Mouse (Mus musculus) splenic B cell, adult 2 months (primary cell): Measurements from ENCODE around the gene Zfp444.
A peak's percentile ranks its signal among the peaks of the same experiment; 100 is the strongest.
"Not testable (repeated sequence)": the region's sequence is repeated elsewhere in the genome, so short reads cannot be mapped to it uniquely, and the experiment has no call there.

Experiments used
- DNase-seq: peaks from one replicate; pipeline ENCODE4 v3.0.0-alpha.2; 2011; ENCODE audit warnings: low read depth, low spot score
- H3K27me3 ChIP-seq: 2 replicates; pipeline ENCODE4 v1.6.1; 2012; ENCODE audit warnings: mild to moderate bottlenecking, low read length, moderate library complexity, mixed read lengths; ENCODE audit not compliant: control insufficient read depth, poor library complexity, insufficient read depth, severe bottlenecking
- H3K36me3 ChIP-seq: 2 replicates; pipeline ENCODE4 v1.6.1; 2012; ENCODE audit warnings: mild to moderate bottlenecking, low read length, moderate library complexity, mixed read lengths; ENCODE audit not compliant: control insufficient read depth, poor library complexity, insufficient read depth, severe bottlenecking

Gene Zfp444

GRCm38 (mm10) chr7:6174365-6174987 is 2.5 kb downstream of the Zfp444 start:
- not testable (repeated sequence) for H3K36me3 ChIP-seq, H3K27me3 ChIP-seq
- DNase-seq: peak; percentile 52

GRCm38 (mm10) chr7:6179013-6179412 is 7.0 kb downstream of the Zfp444 start:
- Histone ChIP-seq H3K27me3 (no peaks in the 10 kb centered on the region), H3K36me3 (0 out of 2 replicates have a peak, but pooled peaks cover 2% of the 10 kb centered on the region)
- DNase-seq: no peak

DNA sequence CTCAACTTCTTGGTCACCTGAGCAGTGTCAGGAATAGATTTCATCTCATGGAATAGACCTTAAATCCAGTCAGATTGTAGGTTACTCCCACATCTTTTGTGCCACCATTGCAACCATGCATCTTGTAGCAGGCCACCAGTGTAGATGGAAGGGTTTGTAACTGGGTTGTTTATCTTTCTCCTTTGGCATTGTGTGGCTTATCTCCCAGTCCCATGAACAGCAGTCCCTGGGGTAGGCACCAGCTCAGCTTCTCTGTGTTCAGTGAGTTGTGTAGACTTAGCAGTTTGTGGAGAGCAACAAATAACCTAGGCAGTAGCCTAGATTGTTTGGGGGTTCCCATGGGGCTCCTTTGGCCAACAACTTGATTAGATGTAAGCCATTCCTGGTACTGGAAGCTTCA is 10.9 kb downstream of the Zfp444 start:
- Histone ChIP-seq H3K27me3 (no peaks in the 10 kb centered on the region), H3K36me3 (peaks cover 2% of the 10 kb centered on the region; the same call in 1 of the 2 replicates)
- DNase-seq: no peak

GRCm38 (mm10) chr7:6183802-6184201 is 11.8 kb downstream of the Zfp444 start:
- no peak for DNase-seq
- Histone ChIP-seq H3K36me3 (no peaks in the 10 kb centered on the region; the same call in 1 of the 2 replicates), H3K27me3 (no peaks in the 10 kb centered on the region)

GRCm38 (mm10) chr7:6184521-6184920 is 12.5 kb downstream of the Zfp444 start:
- Histone ChIP-seq H3K27me3 (no peaks in the 10 kb centered on the region), H3K36me3 (peaks cover 3% of the 10 kb centered on the region)
- DNase-seq: no peak

GRCm38 (mm10) chr7:6185391-6185790 is 13.4 kb downstream of the Zfp444 start:
- no peak for DNase-seq
- H3K27me3 ChIP-seq: no peaks in the 10 kb centered on the region
- H3K36me3 ChIP-seq: peaks cover 3% of the 10 kb centered on the region

DNA sequence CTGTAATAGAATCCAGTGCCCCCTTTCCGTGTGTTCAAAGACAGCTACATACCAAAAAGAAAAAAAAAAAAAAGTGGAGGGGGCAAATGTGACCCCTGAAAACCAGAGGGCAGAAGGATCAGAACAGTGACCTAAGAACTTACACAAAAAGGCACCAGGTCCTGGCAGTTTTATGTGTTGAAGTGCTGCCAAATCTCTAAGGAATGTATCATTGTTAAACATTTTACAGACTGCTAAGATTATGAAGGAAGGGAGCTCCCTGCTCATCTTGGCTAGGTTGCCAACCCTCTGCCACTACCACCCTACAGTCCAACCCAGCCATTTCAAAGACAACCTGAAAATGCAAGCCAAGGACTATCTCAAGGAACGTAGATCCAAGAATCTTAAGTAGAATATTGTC is 14.2 kb downstream of the Zfp444 start:
- no peaks in the 10 kb centered on the region for H3K27me3 ChIP-seq
- DNase-seq: no peak
- H3K36me3 ChIP-seq: peaks cover 3% of the 10 kb centered on the region

GRCm38 (mm10) chr7:6186756-6187155 is 14.7 kb downstream of the Zfp444 start:
- Histone ChIP-seq H3K27me3 (no peaks in the 10 kb centered on the region), H3K36me3 (peaks cover 3% of the 10 kb centered on the region)
- no peak for DNase-seq

DNA sequence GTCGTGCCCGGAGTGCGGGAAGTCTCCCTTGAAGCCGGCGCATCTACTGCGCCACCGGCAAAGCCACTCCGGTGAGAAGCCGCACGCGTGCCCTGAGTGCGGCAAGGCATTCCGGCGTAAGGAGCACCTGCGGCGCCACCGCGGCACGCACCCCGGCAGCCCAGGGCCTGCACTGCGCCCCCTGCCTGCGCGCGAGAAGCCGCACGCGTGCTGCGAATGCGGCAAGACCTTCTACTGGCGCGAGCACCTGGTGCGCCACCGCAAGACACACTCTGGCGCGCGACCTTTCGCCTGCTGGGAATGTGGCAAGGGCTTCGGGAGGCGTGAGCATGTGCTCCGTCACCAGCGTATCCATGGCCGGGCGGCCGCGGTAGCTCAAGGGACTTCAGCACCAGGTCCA is 17.5 kb downstream of the Zfp444 start:
- Histone ChIP-seq H3K27me3 (no peaks in the 10 kb centered on the region), H3K36me3 (peaks cover 3% of the 10 kb centered on the region)
- no peak for DNase-seq

GRCm38 (mm10) chr7:6191376-6191775 is 19.4 kb downstream of the Zfp444 start:
- Histone ChIP-seq H3K36me3 (peaks cover 3% of the 10 kb centered on the region; the same call in 1 of the 2 replicates), H3K27me3 (no peaks in the 10 kb centered on the region)
- DNase-seq: peak; percentile 86

DNA sequence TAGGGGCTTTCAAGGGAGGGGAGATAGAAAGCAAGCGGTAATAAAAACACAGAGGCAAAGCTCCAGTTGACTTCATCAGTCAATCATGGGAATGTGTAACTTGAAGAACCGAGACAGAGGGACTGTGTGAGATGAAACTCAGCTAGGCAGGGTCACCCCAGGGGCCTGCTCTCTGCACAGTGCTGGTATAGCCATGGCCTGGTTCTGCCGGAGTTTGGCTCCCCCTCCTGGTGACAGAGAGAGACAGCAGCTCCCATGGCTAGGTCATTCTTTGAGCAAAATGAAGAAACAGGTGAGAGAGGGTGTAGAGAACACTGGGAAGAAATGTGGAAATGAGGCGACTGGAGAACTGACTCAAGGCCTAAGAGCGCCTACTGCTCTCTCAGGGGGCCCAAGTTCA is 22.1 kb downstream of the Zfp444 start:
- peaks cover 3% of the 10 kb centered on the region; the same call in 1 of the 2 replicates for H3K36me3 ChIP-seq
- peak; percentile 75 for DNase-seq

DNA sequence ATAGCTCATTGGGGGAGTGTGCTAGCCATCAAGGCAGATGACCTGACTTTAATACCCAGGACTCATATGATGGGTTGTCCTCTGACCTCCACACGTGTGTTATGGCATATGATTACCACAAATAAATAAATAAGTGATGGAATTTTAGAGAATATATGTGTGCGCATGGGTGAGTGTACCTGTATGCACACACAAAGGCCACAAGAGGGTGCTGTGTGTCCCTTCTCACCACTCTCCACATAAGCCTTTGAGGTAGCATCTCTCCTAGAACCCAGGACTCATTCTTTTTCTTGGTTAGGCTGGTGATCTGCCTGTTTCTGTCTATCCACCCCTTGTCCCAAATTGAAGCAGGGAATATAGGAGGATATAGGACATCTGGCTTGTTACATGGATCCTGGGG is 23.8 kb downstream of the Zfp444 start:
- Histone ChIP-seq H3K27me3 (no peaks in the 10 kb centered on the region), H3K36me3 (no peaks in the 10 kb centered on the region)
- DNase-seq: no peak

More for the DNA sequence above, 22.1 kb downstream of the Zfp444 start:
- no peaks in the 10 kb centered on the region for H3K27me3 ChIP-seq

- no peaks in the 10 kb centered on the region for H3K36me3 ChIP-seq
- DNase-seq: no peak
- H3K27me3 ChIP-seq: no peaks in the 10 kb centered on the region
Observed at GRCm38 (mm10) chr7:6196790-6197189, 24.8 kb downstream of the Zfp444 start, which contains the start of gene Galp. Gene Galp (plus strand): TSS chr7:6197090.

GRCm38 (mm10) chr7:6204200-6204599 is 32.2 kb downstream of the Zfp444 start:
- DNase-seq: no peak
- H3K27me3 ChIP-seq: no peaks in the 10 kb centered on the region
- no peaks in the 10 kb centered on the region for H3K36me3 ChIP-seq

GRCm38 (mm10) chr7:6213144-6213543 is 41.1 kb downstream of the Zfp444 start:
- Histone ChIP-seq H3K36me3 (no peaks in the 10 kb centered on the region), H3K27me3 (no peaks in the 10 kb centered on the region)
- peak; percentile 35 for DNase-seq

GRCm38 (mm10) chr7:6214691-6215090 is 42.7 kb downstream of the Zfp444 start:
- H3K27me3 ChIP-seq, DNase-seq, H3K36me3 ChIP-seq: not testable (repeated sequence)
